Mouse (Mus musculus) cerebellum, postnatal 4 days (tissue): ENCODE measurements around the gene Btnl10.

Source experiments
- DNase-seq, 2 experiments: peaks; one replicate each; pipeline ENCODE4 v3.0.0; 2022; ENCODE audit warnings: low spot score in 2 of 2, mixed read lengths in 1 of 2

Gene Btnl10

DNA sequence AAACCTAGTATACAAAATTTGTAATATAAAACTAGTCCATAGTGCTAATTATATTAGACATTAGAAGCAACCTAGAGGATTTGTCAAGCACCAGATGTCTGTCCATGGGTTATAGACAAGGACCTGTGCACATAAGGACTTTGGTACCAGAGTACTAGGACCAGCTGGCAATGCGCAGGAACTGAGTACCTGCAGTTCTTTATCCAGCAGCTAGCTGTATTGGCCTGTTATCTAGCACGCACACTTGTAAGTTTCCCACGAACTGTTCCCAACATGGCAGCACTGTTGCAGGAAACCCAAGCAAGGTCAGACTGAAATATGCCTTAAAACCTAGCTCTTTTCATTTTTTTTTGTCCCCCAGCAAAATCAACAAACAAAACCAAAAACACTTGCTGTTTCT, 12.5 kb downstream of the Btnl10 start:
- DNase-seq = no peak

DNA sequence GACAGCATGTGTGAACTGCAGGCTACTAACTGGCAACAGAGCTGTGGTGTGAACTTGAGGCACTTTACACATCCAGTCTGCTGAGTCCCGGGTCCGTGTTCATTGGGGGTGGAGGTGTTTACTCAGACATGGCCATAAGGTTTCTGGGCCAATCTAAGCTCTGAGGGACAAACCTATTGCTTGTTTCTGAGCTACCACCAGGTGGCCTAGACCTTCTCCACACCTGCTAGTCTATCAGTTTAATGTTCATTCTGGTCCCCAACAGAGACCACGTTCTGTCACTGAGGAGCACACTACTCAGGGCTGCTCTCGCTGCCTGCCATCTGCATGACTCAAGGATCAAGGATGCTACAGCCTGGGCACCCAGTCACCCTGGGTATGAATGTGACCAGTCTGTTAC, 13.9 kb downstream of the Btnl10 start:
- DNase-seq = no peak

DNA sequence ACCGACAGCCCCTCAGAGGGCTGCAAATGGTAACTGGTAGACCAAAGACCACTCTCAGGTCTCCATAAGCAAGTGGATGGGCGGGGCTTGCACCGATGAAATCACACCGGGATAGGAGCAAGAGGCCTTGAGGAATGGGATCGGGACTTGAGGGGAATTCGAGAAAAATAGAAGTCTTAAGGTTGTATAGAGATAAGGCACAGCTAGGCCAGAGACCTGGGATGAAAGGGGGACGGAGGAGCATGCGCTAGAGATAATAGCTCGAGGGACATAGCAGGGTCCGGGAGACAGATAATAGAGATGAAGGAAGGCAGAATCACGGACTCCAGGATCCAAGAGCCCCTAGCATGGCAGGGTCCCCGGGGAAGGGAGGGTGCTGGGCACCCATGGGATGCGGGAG, 20.2 kb downstream of the Btnl10 start:
- no peak for DNase-seq

DNA sequence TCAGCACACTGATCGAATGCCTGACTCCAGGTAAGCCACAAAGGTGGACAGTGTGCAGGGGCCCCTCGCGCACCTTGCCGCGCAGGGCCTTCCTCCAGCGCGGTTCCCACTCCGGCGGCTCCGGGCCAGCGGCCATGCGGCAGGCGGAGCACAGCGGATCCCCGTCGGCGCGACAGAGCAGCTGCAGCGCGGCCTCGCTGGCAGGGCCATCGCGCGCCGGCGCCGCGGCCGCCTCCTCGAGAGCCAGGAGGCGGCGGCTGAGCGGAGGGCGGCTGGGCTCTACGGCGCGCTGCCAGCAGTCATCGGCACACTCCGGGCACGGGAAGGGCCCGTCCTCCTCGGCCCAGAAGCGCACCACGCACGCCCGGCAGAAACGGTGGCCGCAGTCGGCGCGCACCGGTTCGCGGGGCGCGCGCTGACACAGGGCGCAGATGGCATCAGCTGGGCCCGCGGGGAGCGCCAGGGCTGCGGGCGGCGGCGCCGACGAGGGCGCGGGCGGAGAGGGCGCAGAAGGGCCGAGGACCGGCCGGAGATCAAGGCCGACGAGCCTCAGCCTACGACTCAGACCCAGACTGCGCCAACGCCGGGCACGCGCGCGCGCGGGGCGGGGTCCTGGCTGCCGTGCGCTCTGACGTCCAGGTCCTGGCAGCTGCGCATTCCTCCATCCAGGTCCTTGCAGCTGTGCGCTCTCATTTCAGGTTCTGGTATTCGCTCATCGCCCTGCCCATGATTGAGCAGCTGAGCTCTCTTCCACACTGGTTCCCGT, 20.8 kb downstream of the Btnl10 start, which contains the start of gene Rnf187:
TSS of gene Rnf187 (minus strand) at position 595 of the 766 bp plus-strand sequence.
- DNase-seq = peak; percentile 82 to 89

DNA sequence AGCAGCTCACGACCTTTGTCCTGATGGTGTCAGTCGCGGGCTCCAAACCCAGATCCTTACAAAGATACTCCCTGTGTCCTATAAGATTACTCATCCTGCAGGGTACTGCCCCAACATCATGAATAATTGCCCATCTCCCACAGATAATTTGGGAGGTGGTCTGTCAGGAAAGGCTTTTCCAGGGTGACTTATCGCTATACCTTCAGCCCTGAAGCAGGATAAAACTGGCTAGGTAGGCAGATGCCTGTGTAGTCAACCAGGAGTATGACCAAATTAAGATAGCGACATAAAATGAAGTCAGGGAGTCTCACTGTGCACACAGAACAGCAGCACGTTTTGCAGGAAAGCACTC, 21.4 kb downstream of the Btnl10 start:
- no peak for DNase-seq

DNA sequence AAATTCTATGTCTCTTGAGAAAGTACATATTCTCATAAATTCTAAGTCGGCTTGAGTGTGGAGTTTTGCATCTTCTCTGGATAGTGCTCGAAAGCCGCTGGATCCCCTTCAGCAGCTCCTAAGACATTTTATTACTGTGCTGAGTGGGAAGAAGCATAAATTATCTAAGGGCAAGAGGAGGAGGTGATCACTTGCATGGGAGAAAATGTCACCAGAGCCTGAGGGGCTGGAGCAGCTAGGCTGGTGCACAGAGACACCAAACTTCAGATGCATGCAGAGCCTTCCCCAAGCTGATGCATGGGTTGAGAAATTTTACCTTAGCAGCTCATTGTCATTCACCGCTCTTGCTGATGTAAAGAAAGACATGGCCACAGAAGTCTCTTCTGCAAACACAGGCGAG, 26.4 kb downstream of the Btnl10 start:
- DNase-seq = no peak

DNA sequence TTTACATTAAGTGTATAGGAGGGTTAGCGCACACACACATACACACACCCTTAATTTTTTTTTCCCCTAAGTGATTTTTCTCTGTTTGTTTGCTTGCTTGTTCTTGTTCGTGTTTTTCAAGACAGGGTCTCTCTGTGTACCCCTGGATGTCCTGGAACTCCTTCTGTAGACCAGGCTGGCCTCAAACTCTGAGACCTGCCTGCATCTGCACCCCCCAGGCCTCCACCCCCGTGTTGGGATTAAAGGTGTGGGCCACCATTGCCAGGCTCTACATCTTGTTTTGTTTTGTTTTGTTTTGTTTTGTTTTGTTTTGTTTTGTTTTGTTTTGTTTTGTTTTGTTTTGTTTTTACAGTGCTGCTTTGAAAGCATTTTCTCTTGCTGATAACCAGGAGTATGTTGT, 29.6 kb downstream of the Btnl10 start:
- DNase-seq = no peak

DNA sequence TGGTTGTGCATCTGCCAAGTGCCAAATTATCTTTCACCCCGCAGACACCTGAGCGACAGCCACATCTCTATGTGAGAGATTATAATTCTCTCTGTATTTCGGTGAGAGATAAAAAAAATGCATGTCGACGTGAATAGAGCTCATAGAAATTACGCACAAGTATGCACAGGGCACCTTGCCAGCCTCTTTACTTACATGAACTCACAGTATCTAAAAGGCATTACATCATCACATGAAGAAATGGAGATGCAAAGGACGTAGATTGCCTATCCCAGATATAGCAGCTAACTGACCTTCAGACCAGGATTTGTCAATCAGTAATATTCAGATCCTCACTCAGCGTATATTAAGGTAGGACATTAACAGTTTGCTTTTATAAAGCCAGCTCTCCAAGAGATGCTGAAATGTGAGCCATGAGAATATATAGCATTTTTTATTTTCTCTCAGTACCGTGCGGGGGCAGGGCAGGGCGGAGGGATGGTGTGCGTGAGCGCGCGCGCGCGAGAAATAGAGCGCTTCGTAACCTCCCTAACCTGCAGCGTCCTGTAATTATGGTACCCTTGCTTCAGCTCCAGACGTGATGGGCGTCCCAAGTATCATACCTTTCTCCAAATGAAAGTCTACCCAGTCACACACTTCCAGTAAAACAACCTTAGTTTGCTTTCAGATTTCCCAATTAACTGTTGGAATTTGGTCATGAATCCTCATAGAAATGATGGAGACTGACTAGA, 30.3 kb downstream of the Btnl10 start:
- peak in 1 of 2 experiments; percentile 59 for DNase-seq

DNA sequence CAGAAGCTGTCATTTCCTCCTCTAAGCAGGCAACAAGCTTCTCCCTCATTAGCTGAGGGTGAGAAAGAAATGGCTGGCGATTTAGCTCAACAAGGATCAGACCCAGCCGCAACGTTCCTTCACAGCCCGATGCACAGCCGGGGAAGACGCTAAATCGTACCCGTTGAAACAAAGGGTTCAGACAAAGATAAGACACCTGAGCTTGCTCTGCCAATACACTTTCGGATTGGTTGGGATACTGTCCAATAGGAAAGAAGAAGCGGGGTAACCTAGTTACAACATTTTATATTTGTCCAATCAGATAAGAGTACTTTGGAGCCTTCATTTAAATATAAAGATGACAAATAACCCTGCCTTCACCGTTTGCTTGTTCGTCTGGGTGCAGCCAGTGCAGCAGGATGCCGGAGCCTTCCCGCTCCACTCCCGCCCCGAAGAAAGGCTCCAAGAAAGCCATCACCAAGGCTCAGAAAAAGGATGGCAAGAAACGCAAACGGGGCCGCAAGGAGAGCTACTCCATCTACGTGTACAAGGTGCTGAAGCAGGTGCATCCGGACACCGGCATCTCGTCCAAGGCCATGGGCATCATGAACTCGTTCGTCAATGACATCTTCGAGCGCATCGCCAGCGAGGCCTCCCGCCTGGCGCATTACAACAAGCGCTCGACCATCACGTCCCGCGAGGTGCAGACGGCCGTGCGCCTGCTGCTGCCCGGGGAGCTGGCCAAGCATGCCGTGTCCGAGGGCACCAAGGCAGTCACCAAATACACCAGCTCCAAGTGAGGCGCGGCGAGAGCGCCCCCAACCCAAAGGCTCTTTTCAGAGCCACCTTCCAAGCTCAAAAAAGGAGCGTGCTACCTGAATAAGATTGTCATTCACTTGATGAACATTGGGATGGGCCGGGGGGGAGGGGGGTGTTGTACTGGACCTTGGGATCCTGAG, 31.1 kb downstream of the Btnl10 start, which contains the start of gene Hist3h2ba:
TSS of gene Hist3h2ba (plus strand) at position 379 of the 938 bp plus-strand sequence.
- DNase-seq = peak; percentile 54 to 70

DNA sequence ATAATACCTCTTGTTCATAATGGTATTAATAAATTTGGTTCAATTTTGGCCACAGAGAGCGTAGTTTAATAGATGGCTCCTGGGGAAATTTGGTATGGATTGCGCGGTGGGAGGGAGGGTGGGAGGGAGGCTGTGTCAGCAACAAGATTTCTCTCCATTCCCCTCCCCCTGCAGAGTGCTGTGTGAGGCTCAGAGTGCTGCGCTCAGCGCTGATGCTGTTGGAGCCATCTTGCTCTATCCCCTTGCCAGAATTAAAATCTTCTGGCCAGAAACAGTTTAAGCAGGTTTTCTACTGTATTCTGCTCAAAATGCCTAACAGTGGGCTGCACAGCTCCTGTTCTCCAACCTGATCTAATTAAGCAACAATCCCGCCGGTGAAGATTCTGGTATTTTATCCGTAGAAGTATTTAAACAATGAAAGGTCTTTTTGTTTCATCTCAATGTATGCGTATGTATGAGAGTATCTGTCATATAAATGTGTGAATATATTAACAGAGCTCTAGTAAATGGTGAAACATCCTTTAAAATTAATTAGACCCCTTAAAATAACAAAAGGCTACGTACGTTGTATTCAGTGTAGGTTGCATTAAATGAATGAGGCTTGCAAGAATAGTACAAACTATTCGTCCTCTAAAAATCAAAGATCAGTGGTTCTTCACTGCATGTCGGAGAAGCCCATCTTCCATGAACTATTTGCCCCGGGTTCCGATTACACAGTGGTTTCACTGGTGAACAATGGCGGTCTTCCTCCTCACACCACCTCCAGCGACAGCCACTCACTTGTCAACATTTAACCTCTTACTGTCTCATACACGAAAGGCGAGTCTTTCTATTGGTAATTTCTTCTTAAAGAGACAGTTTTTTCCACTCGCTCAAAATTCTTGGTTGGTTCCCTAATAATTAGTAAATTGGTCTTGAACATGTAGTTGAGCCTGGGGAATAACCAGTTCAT, 32.0 kb downstream of the Btnl10 start:
- DNase-seq = peak in 1 of 2 experiments; percentile 64

DNA sequence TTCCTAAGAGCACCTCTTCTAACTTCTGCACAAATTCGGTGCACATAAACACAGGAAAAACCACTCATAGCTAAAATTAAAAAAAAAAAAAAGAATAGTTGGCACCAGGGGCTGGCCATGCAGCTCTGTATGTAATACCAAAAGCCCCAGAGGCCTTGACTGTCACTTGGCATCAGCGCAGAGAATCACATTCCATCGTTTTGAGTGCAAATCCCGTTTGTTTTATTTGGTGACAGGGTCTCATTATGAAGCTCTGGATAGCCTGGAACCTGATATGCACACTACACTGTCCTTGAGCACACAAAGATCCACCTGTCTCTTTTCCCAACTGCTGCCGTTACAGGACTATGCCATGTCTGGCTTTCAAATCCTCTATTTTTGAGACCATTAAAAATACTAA, 33.5 kb downstream of the Btnl10 start:
- no peak for DNase-seq

DNA sequence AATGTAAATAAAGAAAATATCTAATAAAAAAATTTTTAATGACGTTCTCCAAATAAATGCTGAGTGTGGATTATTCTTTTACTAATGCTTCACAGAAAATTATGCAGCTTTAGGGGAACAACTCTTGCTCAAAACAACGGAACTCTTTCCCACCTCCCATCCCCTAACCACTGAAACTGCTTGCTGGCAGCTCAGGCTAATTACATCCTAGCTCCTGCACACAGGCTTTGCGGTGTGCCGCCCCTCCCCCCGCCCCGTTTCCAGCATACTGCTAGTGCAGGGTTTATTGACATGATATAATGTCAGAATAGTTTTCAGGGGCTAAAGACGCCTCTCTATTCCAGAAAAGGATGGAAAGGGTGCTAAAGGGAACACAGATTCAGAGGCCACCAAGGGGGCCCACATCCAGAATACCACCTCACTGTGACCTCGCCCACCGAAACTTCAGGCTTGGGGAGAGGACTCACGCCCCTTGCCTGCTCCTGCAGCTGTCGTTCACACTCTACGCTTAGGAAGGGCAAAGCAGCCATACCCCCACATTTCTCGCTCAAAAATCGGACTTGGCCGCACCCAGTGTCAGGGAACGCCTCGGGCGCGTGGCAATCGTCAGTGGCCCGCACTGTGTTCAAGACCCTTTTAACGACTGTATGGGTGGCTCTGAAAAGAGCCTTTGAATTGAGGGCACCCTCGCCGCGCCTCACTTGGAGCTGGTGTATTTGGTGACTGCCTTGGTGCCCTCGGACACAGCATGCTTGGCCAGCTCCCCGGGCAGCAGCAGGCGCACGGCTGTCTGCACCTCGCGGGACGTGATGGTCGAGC, 35.9 kb downstream of the Btnl10 start:
- DNase-seq = peak in 1 of 2 experiments; percentile 46

DNA sequence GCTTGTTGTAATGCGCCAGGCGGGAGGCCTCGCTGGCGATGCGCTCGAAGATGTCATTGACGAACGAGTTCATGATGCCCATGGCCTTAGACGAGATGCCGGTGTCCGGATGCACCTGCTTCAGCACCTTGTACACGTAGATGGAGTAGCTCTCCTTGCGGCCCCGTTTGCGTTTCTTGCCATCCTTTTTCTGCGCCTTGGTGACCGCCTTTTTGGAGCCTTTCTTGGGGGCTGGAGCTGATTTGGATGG, 36.4 kb downstream of the Btnl10 start:
- DNase-seq = peak in 1 of 2 experiments; percentile 70

DNA sequence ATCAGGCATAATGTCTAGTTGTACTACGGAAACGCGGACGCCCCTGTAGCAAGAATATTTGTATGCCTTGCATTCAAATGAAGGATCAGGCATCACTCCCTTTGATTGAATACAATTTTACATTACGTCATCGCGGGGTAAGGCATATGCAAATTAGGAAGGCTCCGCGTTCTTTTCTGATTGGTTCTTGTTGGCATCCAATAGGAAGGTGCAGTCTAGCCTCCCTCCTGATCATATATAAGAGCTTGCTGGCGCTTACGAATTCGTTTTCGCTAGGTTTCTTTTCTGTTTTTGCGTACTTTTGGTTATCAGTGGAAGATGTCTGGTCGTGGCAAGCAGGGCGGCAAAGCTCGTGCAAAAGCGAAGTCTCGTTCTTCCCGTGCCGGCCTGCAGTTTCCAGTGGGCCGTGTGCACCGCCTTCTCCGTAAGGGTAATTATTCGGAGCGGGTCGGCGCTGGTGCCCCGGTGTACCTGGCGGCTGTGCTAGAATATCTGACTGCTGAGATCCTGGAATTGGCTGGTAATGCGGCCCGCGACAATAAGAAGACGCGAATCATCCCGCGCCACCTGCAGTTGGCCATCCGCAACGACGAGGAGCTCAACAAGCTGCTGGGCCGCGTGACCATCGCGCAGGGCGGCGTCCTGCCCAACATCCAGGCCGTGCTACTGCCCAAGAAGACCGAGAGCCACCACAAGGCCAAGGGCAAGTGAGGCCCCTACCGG, 36.9 kb downstream of the Btnl10 start, which contains the start of the genes Hist3h2a and Trim17:
TSS of gene Hist3h2a (plus strand) at position 266 of the 723 bp plus-strand sequence.
TSS of gene Trim17 (plus strand) at position 266 of the 723 bp plus-strand sequence.
- peak; percentile 77 to 85 for DNase-seq

DNA sequence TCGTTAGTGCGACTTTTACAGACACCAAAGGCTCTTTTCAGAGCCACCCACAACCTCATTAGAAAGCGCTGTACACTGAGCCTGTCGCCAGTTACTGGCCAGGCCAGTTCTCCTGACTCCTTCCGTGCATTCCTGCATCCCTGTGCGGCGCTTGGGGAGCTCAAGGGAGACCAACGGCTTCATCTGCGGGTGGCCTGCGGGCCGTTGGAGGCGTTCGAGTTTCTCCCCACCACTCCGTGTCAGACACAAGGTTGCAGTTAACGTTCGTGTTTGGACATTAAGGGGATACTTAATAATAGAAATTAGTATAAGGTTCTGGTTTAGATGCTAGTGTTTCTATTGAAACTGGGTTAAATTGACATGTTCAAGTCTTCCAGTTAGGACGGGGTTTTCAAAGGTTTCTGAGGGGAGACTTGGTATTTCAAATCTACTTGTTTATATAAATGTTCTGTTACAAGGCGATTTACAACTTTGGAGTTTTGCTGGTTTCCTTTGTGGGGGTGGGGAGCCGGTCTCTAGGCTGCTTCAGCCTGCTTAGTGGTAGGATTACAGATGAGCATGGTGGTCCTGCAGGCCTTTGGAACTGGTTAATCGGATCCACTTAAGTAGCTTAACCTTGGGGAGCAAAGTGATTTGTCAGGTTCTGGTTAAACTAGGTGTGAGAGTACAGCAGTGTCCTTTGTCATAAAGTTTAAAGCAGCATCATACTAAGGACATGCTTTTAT, 37.6 kb downstream of the Btnl10 start:
- DNase-seq = no peak

DNA sequence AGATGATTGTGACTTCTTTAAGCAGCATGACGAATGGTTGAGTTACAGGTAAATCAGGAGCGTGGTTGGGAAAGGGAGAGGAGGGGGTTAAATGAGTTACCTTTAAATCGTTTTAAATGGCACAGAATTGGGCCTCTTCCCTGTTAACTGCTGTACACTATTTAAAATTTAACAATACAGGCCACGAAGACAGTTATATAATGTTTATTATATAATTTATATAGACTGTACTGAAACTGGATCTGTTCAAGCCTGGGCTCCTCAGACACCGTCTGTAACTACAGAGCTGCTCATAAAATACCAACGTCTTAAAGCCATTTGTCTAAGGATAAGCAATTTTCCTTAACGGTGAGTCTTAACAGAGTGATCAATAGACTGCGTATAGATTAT, 38.2 kb downstream of the Btnl10 start:
- no peak for DNase-seq

DNA sequence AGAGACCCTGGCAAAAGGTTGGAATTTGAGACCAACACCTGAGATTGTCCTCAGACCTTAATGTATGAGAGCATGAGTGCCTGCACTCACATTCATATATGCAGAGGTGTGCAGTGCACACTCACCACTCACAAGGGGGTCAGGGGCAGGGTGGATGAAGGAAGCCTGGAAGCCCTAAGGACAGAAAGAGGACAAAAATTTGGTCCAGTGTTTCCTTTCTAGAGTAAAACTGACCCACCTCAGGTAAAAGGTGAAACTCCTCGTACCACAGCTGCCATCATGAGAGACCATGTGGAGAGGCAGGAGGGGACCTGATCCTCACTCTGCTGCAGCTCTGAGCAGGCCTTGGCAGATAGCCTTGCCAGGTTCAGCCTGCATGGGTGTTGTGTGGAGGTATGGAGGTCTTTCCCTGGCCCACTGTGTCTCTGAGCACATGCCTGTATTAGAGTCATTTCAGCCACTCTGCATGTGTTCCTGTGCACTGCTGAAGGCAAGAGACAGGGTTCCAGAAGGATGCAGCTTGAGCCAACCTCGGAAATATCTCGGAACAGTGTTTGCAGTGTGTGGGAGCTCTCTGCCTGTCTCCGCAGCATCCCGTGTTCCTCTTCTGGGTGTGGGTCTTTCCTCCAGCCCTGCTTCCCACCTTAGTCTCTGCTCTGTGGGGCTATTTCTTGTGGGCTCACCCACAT, 39.7 kb downstream of the Btnl10 start:
- no peak for DNase-seq

DNA sequence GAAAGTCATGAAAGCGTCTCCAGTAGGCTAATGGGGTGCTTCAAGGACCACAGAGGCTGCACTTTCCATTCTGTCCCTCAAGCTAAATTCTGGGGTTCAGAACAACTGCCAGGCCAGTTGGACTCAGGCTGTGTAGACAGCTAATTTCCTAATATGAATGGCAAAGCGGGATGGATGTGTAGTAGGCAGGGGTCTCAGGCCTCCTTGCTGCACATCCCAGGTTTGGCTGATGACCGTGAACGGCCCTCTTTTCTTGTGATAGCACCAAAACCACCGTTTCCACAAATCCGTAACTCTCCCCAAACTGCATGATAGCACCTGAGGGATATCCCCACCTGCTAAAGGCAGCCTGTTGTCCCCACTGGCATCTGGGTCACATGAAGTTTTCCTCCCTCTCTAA, 40.8 kb downstream of the Btnl10 start:
- DNase-seq = no peak
